Mouse (Mus musculus) limb, embryonic 15.5 days (tissue): ENCODE measurements at regions not wholly inside any gene's neighbourhood (a gene's known extent, or its start where the extent isn't known, plus 50 kb on each side); places are given as distances from the start of the nearest gene placed in this dataset.

Experiments
- ATAC-seq: fragments of 200-750 bp; cut with Nextera tagmentation; 2 replicates; pipeline ENCODE4 v1.8.0; 2017; ENCODE audit warnings: low read depth, moderate TSS enrichment; ENCODE audit not compliant: insufficient number of reproducible peaks, low FRiP score, low TSS enrichment
- H3K27ac ChIP-seq: fragments of 300-500 bp; sonication (generic); 2 replicates; pipeline ENCODE4 v1.5.1; 2015; ENCODE audit warnings: moderate library complexity, mild to moderate bottlenecking, inconsistent platforms
- H3K27me3 ChIP-seq: fragments of 300-500 bp; sonication (generic); 2 replicates; pipeline ENCODE4 v1.6.1; 2015; ENCODE audit warnings: inconsistent platforms
- H3K36me3 ChIP-seq: fragments of 300-500 bp; sonication (generic); 2 replicates; pipeline ENCODE4 v1.6.1; 2015; ENCODE audit warnings: inconsistent platforms
- H3K4me1 ChIP-seq: fragments of 300-500 bp; sonication (generic); 2 replicates; pipeline ENCODE4 v1.6.1; 2015; ENCODE audit warnings: inconsistent platforms
- H3K4me2 ChIP-seq: fragments of 300-500 bp; sonication (generic); 2 replicates; pipeline ENCODE4 v1.6.1; 2015; ENCODE audit warnings: mild to moderate bottlenecking, inconsistent platforms
- H3K4me3 ChIP-seq: fragments of 300-500 bp; sonication (generic); 2 replicates; pipeline ENCODE4 v1.5.1; 2015; ENCODE audit warnings: mild to moderate bottlenecking, inconsistent platforms
- H3K9ac ChIP-seq: fragments of 300-500 bp; sonication (generic); 2 replicates; pipeline ENCODE4 v1.6.1; 2015; ENCODE audit warnings: inconsistent platforms
- H3K9me3 ChIP-seq: fragments of 300-500 bp; sonication (generic); 2 replicates; pipeline ENCODE4 v1.6.1; 2016; ENCODE audit warnings: inconsistent platforms
- WGBS: fragments of 180-500 bp; shearing (Covaris S2); methylation state at CpG from one replicate; pipeline ENCODE4 v1.1.7; 2015; 5-methylcytosine and 5-hydroxymethylcytosine counted together

DNA sequence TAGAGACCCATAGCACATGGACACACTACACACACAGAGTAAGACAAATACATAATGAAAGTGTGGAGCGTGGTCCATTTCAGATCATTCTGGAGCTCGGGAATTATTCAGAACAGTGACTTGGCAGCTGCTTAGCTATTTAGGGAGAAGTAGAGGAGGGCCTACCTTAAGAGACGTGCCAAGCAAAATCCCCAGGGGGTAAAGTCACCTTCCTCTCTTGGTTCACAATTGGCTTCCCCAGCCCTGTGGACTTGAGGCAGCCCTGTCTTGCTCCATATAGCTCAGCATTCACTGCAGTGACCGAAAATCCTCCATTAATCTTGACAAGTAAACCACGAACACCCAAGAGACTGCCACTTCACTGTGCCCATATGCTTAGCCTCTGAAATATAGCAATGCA, 574.8 kb downstream of the 1810013L24Rik start:
- no peaks in the 10 kb centered on the region for H3K9me3 ChIP-seq
- no peak overlapping the region for H3K4me2 ChIP-seq
- H3K36me3 ChIP-seq, result no peaks in the 10 kb centered on the region
- H3K4me3 ChIP-seq, result no peak overlapping the region
- no peaks in the 10 kb centered on the region for H3K27me3 ChIP-seq
- WGBS, result 75% methylated on average over 5 of the region's 5 CpGs
- H3K4me1 ChIP-seq, result no peaks in the 10 kb centered on the region
- no peak overlapping the region for H3K27ac ChIP-seq
- no peak overlapping the region for H3K9ac ChIP-seq
- ATAC-seq, result no peak

DNA sequence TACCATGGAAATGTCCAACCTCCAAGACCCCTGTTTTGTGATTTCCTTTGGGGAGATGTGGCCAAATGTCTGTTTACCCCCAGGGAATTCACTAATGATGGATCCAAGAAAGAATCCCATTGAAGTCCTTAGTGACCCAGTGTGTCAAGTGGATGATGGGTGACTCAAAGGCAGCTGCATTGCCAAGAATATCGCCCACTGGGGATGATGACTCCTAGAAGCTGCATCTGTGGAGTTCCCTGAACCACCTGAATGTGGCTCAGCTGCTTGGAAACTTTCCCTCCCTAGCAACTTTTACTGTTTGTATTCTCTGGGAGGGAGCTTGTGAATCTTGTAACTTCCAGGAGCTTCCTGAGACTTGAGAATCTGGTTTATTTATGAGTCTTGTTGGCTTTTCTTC, 578.3 kb downstream of the 1810013L24Rik start:
- Histone ChIP-seq H3K4me2 (no peak overlapping the region), H3K4me1 (no peaks in the 10 kb centered on the region), H3K27ac (no peak overlapping the region), H3K9ac (no peak overlapping the region), H3K4me3 (no peak overlapping the region), H3K36me3 (no peaks in the 10 kb centered on the region), H3K27me3 (no peaks in the 10 kb centered on the region), H3K9me3 (no peaks in the 10 kb centered on the region)
- no peak for ATAC-seq
- WGBS, result 58% methylated on average over 1 of the region's 1 CpGs

DNA sequence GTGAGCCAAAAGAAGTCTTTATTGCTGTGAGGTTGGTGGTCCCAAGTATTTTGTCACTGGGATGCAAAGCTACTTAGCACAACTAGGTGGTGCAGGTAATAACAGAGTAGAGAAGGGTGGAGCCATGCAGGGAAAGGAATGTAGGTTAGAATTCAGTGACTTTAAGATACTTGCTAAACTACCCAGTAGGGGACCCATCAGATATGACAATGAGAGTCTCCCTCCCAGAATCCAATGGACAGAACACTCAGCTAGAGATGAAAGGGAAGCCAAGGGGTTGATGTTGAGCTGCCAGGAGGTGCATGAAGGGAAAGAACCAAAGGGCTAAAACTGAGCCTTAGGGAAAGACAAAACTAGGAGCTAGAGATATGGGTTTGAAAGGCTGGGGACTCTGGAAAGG, 564.9 kb downstream of the Grin2a start:
- no peaks in the 10 kb centered on the region for H3K27me3 ChIP-seq
- H3K9ac ChIP-seq, result no peak overlapping the region
- no peak for ATAC-seq
- no peaks in the 10 kb centered on the region for H3K4me1 ChIP-seq
- H3K4me2 ChIP-seq, result no peak overlapping the region
- H3K27ac ChIP-seq, result no peak overlapping the region
- H3K36me3 ChIP-seq, result no peaks in the 10 kb centered on the region
- no peaks in the 10 kb centered on the region for H3K9me3 ChIP-seq
- H3K4me3 ChIP-seq, result no peak overlapping the region

DNA sequence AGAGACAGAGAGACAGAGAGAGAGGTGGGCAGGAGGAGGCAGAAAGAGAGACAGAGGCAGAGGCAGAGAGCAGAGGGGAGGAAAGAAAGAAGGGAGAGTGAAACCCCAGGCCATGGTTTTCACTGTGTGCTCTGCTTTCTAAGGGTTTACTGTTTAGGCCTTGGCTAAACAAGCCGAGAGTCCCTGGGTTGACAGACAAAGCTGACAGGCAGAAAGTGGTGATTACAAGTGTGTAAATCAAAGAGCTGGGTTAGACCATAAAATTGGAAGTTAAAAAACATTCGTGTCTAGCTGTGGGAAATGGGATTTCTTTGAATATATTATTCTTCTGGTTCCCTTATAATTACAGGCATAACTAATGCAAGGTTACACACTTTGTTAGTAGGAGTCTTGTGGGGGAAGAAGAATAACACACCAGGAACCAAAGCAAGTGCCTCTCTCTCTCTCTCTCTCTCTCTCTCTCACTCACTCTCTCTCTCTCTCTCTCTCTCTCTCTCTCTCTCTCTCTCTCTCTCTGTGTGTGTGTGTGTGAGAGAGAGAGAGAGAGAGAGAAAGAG, 556.0 kb downstream of the Grin2a start:
- no peak overlapping the region for H3K4me2 ChIP-seq
- H3K4me1 ChIP-seq, result no peaks in the 10 kb centered on the region
- no peak overlapping the region for H3K9ac ChIP-seq
- ATAC-seq, result no peak
- H3K27me3 ChIP-seq, result no peaks in the 10 kb centered on the region
- no peaks in the 10 kb centered on the region for H3K36me3 ChIP-seq
- H3K9me3 ChIP-seq, result no peaks in the 10 kb centered on the region
- WGBS, result 11% methylated on average over 2 of the region's 2 CpGs
- no peak overlapping the region for H3K4me3 ChIP-seq
- H3K27ac ChIP-seq, result no peak overlapping the region

DNA sequence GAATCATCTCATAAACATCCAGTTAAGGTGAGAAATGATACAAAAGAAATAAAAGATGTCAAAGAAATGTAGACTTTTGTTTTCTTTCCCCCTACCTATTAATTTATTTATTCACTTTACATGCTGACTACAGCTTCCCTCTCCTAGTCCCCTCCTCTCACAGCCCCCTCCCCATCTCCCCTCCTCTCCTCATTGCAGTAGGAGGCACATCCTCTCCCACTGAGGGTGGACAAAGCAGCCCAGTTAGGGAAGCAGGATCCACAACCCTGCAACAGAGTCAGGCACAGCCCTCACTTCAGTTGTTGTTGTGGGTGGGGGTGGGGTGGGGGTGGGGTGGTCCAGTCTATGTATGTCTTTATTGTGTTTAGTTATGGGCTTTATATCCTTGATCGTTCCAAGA, 555.5 kb downstream of the Grin2a start:
- no peaks in the 10 kb centered on the region for H3K27me3 ChIP-seq
- H3K4me1 ChIP-seq, result no peaks in the 10 kb centered on the region
- no peak overlapping the region for H3K9ac ChIP-seq
- H3K9me3 ChIP-seq, result no peaks in the 10 kb centered on the region
- 77% methylated on average over 1 of the region's 1 CpGs for WGBS
- H3K4me2 ChIP-seq, result no peak overlapping the region
- H3K27ac ChIP-seq, result no peak overlapping the region
- no peak overlapping the region for H3K4me3 ChIP-seq
- H3K36me3 ChIP-seq, result no peaks in the 10 kb centered on the region
- no peak for ATAC-seq

DNA sequence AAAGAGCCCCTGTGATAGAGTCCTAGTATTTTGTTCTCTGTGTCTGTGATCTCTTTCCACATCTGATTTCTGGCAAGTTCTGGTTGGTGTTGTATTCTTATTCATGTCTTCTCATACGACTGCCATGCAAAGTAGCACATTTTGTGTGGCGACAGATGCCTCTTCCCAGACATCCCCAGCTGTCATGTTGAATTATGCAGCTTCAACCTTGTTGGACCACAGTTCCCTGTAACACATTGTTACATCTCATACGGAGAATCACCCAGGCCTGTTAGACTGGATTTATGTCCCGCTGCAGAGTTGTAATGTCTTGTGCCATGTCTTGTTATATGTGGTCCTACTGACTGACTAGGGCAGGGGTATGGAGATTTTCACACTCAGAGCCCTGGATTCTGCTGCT, 543.3 kb downstream of the Grin2a start:
- Histone ChIP-seq H3K4me3 (no peak overlapping the region), H3K27ac (no peak overlapping the region), H3K9me3 (no peaks in the 10 kb centered on the region), H3K4me1 (no peaks in the 10 kb centered on the region), H3K36me3 (no peaks in the 10 kb centered on the region), H3K4me2 (no peak overlapping the region), H3K9ac (no peak overlapping the region), H3K27me3 (no peaks in the 10 kb centered on the region)
- WGBS, result 62% methylated on average over 4 of the region's 4 CpGs
- no peak for ATAC-seq

DNA sequence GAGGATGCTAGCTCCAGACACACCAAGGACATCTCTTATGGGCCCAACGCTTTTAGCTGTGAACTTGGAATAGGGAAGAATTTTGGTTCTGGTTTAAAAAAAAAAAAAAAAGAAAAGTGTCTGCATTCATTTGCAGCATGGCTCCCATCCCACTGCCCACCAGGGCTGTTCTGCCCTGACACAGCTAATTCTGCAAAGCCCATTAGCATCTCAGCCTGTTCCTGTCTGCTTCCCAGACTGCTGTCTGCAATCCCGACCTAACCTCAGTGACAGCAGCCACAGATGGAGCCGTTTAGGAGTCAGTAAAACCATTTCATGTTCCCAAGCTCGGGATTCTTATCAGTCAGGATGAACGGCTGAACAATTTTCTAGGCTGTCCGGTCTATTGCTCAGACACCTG, 537.8 kb downstream of the Grin2a start:
- Histone ChIP-seq H3K9me3 (no peaks in the 10 kb centered on the region), H3K4me1 (no peaks in the 10 kb centered on the region), H3K4me3 (no peak overlapping the region), H3K27ac (no peak overlapping the region), H3K9ac (no peak overlapping the region), H3K4me2 (no peak overlapping the region), H3K36me3 (no peaks in the 10 kb centered on the region), H3K27me3 (no peaks in the 10 kb centered on the region)
- 57% methylated on average over 6 of the region's 6 CpGs for WGBS
- no peak for ATAC-seq

DNA sequence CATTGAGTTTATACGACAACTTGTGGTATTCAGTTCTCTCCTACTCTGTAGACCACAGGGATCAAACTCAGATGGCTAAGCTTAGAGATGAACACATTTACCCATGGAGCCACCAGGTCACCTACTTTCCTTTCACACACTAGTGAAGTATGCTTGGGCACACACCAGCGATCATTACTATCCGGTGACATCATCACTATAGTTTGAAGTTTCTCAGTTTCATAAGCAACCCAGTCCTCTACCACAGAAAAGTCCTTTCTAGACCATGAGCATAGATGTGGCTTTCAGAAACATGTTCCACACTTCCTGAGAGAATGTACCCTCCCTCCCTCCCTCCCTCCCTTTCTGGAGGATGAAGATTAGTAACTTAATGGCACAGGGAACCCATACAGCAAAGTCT, 532.9 kb downstream of the Grin2a start:
- no peaks in the 10 kb centered on the region for H3K9me3 ChIP-seq
- no peak overlapping the region for H3K4me2 ChIP-seq
- H3K27me3 ChIP-seq, result no peaks in the 10 kb centered on the region
- no peaks in the 10 kb centered on the region for H3K36me3 ChIP-seq
- no peak overlapping the region for H3K27ac ChIP-seq
- WGBS, result 93% methylated on average over 3 of the region's 3 CpGs
- no peak for ATAC-seq
- H3K4me1 ChIP-seq, result no peaks in the 10 kb centered on the region
- H3K9ac ChIP-seq, result no peak overlapping the region
- no peak overlapping the region for H3K4me3 ChIP-seq

DNA sequence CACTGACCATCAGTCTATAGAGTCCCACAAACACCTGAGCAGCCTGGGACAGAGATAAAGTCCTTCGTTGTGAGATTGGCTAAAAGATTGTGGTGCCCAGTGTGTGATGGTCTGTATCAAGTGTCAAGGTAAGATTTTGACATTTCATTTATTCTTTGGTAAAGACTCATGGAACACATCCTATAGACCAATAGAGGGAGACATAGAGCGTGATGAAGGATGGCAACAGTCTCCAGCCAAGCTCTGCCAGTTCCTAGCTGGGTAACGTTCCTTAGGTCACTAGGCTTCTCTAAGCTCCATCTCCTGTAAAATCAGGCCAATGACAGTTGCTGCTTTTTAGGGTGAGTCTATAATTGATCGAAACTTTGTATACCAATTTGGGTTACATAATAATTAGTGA, 526.0 kb downstream of the Grin2a start:
- no peak for ATAC-seq
- Histone ChIP-seq H3K9ac (no peak overlapping the region), H3K4me1 (no peaks in the 10 kb centered on the region), H3K36me3 (no peaks in the 10 kb centered on the region), H3K27ac (no peak overlapping the region), H3K4me2 (no peak overlapping the region), H3K9me3 (no peaks in the 10 kb centered on the region), H3K4me3 (no peak overlapping the region), H3K27me3 (no peaks in the 10 kb centered on the region)
- WGBS, result 65% methylated on average over 4 of the region's 4 CpGs

DNA sequence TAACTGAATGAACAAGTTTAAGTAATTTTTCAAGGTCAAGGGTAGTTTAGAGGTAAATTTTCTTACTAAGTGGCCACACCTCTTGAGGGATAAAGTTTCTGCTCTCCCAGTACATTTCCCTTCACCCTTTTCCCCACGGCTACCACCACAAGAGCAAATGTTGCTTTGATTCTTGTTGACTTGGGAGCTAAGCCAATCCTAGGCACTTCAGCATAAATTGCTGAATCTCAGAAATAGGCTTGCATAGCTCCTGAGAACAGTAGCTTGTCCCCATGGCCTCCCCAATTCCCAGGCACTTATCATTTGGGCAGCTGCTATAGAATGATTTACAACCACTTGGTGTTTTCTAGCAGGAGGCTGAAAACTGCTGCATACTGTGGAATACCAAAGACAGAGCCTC, 510.1 kb downstream of the Grin2a start:
- ATAC-seq, result no peak
- H3K27me3 ChIP-seq, result no peaks in the 10 kb centered on the region
- WGBS, result 44% methylated on average over 1 of the region's 1 CpGs

DNA sequence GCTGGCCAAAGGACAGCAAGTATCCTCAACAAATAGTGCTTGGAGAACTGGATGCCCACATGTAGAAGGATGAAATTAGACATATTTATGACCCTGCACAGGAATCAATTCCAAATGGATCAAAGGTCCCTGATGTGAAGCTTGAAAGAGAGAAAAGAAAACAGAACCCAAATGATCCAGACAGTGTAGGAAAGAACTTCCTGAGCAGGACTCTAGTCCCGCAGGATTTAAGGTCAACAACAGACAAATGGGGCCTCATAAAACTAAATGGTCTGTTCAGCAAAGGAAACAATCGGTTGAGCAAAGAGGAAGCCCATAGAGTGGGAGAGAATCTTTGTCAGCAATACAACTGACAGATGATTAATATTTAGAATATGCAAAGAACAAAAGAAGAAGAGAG, 497.1 kb downstream of the Grin2a start:
- H3K4me2 ChIP-seq, result no peak overlapping the region
- no peaks in the 10 kb centered on the region for H3K9me3 ChIP-seq
- WGBS, result 19% methylated on average over 2 of the region's 2 CpGs
- H3K4me1 ChIP-seq, result no peaks in the 10 kb centered on the region
- no peaks in the 10 kb centered on the region for H3K36me3 ChIP-seq
- no peak for ATAC-seq
- H3K27me3 ChIP-seq, result no peaks in the 10 kb centered on the region
- H3K27ac ChIP-seq, result no peak overlapping the region
- H3K9ac ChIP-seq, result no peak overlapping the region
- H3K4me3 ChIP-seq, result no peak overlapping the region

More for the DNA sequence above, 510.1 kb downstream of the Grin2a start:
- H3K4me1 ChIP-seq, result no peaks in the 10 kb centered on the region
- H3K4me3 ChIP-seq, result no peak overlapping the region
- H3K9me3 ChIP-seq, result no peaks in the 10 kb centered on the region
- no peak overlapping the region for H3K9ac ChIP-seq
- H3K4me2 ChIP-seq, result no peak overlapping the region
- no peaks in the 10 kb centered on the region for H3K36me3 ChIP-seq
- H3K27ac ChIP-seq, result no peak overlapping the region

DNA sequence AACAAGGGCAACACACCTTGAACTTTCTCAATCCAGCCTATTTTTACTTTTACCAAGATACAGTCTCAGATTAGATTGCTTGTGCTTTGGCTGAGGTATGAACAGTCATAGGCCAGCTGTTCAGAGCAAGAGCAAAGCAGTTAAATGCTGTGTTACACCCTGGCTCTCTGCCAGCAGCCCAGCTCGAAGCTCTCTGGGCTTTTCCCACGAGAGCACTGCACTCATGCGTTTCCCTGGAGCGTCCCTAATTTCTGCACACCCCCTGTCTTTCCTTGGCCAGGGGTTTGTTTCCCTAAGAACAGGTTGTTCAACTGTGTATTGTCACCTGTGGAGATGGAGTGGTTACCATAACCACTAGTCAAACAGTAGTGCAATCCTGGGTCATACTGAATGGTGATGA, 493.6 kb downstream of the Grin2a start:
- H3K27ac ChIP-seq, result no peak overlapping the region
- no peaks in the 10 kb centered on the region for H3K4me1 ChIP-seq
- H3K36me3 ChIP-seq, result no peaks in the 10 kb centered on the region
- no peaks in the 10 kb centered on the region for H3K9me3 ChIP-seq
- H3K4me2 ChIP-seq, result no peak overlapping the region
- H3K4me3 ChIP-seq, result no peak overlapping the region
- WGBS, result 23% methylated on average over 4 of the region's 4 CpGs
- no peak overlapping the region for H3K9ac ChIP-seq
- no peak for ATAC-seq
- no peaks in the 10 kb centered on the region for H3K27me3 ChIP-seq

DNA sequence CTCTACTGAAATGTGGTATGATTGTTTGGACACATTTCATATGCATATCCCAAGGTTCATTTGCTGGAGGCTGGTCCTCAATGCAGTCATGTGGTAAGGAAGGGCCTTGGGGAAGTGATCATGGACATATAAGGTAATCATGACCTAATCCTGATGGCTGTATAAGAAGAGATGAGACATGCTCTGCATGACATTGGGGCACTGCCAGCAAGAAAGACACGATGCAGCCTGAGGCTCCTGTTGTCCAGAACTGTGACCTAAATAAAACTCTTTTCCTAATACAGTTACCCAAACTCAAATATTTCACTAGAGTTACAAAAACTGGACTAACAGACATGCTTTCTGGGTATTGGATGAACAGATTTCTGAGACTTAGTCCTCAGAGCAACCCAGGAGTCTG, 485.7 kb downstream of the Grin2a start:
- no peaks in the 10 kb centered on the region for H3K36me3 ChIP-seq
- no peak overlapping the region for H3K9ac ChIP-seq
- no peaks in the 10 kb centered on the region for H3K27me3 ChIP-seq
- no peak overlapping the region for H3K27ac ChIP-seq
- no peaks in the 10 kb centered on the region for H3K9me3 ChIP-seq
- no peak overlapping the region for H3K4me3 ChIP-seq
- no peaks in the 10 kb centered on the region for H3K4me1 ChIP-seq
- no peak overlapping the region for H3K4me2 ChIP-seq
- no peak for ATAC-seq
- 73% methylated on average over 1 of the region's 1 CpGs for whole genome bisulfite sequencing
